Mouse (Mus musculus) liver, embryonic 14.5 days (tissue): ENCODE results near the gene Gm16181. TPM values are rescaled to one million over a fixed set of nuclear protein-coding genes. Genes with fewer than 3 reads are reported as not detected.
A peak's percentile ranks its signal among the peaks of the same experiment; 100 is the strongest.

Source experiments
- ATAC-seq: fragments of 200-750 bp; cut with Nextera tagmentation; 2 replicates; pipeline ENCODE4 v1.8.0; 2017; ENCODE audit warnings: moderate number of reproducible peaks, mild to moderate bottlenecking, moderate library complexity; ENCODE audit not compliant: insufficient read depth
- DNase-seq, 3 experiments: peaks; one replicate each; pipeline ENCODE4 v3.0.0-alpha.2; 2012 to 2013; ENCODE audit warnings: low read depth in 3 of 3, low spot score in 3 of 3
- H3K27ac ChIP-seq: fragments of 300-500 bp; sonication (generic); 2 replicates; pipeline ENCODE4 v1.5.1; 2014; ENCODE audit warnings: moderate library complexity, mild to moderate bottlenecking, control low read depth, inconsistent platforms
- H3K27me3 ChIP-seq: fragments of 300-500 bp; sonication (generic); 2 replicates; pipeline ENCODE4 v1.6.1; 2014; ENCODE audit warnings: mild to moderate bottlenecking, low read length, moderate library complexity; ENCODE audit not compliant: control insufficient read depth, insufficient read depth
- H3K36me3 ChIP-seq: fragments of 300-500 bp; sonication (generic); replicated peaks from 2 replicates; pipeline ENCODE4 v1.6.1; 2014; ENCODE audit warnings: low read depth; ENCODE audit not compliant: control insufficient read depth, insufficient read depth
- H3K4me1 ChIP-seq, 2 experiments: fragments of 200-500 bp in 1 of 2; fragments of 300-500 bp in 1 of 2; sonication (generic) in 1 of 2; replicated peaks; 2 replicates each; pipeline ENCODE4 v1.6.1; 2012 to 2014; ENCODE audit warnings: antibody characterized with exemption in 1 of 2, inconsistent platforms in 1 of 2, low read length in 1 of 2; ENCODE audit not compliant: control insufficient read depth in 2 of 2, insufficient read depth in 2 of 2
- H3K4me2 ChIP-seq: fragments of 300-500 bp; sonication (generic); 2 replicates; pipeline ENCODE4 v1.6.1; 2014; ENCODE audit warnings: low read depth, mild to moderate bottlenecking, control low read depth, moderate library complexity
- H3K4me3 ChIP-seq, 2 experiments: fragments of 200-500 bp in 1 of 2; fragments of 300-500 bp in 1 of 2; sonication (generic) in 1 of 2; 2 replicates each; pipeline ENCODE4 v1.5.1; 2012 to 2014; ENCODE audit warnings: low read depth in 2 of 2, low read length in 2 of 2, mild to moderate bottlenecking in 2 of 2, control low read depth in 1 of 2, inconsistent platforms in 1 of 2, moderate library complexity in 1 of 2; ENCODE audit not compliant: insufficient read depth in 1 of 2
- H3K9ac ChIP-seq: fragments of 300-500 bp; sonication (generic); replicated peaks from 2 replicates; pipeline ENCODE4 v1.6.1; 2014; ENCODE audit warnings: mild to moderate bottlenecking, control low read depth, moderate library complexity
- H3K9me3 ChIP-seq: fragments of 300-500 bp; sonication (generic); 2 replicates; pipeline ENCODE4 v1.6.1; 2016; ENCODE audit warnings: low read length, mixed read lengths; ENCODE audit not compliant: control insufficient read depth
- CTCF ChIP-seq: IDR thresholded peaks from 2 replicates; pipeline ENCODE4 v1.5.1; 2016; ENCODE audit warnings: antibody characterized with exemption, low read depth, control low read depth
- EP300 ChIP-seq: IDR thresholded peaks from 2 replicates; pipeline ENCODE4 v1.6.1; 2016; ENCODE audit warnings: antibody characterized with exemption, low read depth
- WGBS: fragments of 180-500 bp; shearing (Covaris S2); extraction: QIAGEN DNeasy Blood & Tissue Kit; methylation state at CpG from one replicate; pipeline ENCODE4 v1.1.7; 2014; ENCODE audit not compliant: insufficient replicate concordance; 5-methylcytosine and 5-hydroxymethylcytosine counted together
- polyA plus RNA-seq, 2 experiments: library from polyadenylated mRNA; depleted of rRNA in 1 of 2; stranded (reverse) in 1 of 2; unstranded in 1 of 2; fragments of >200 nt; fragmentation: Nextera tagmentation in 1 of 2; extraction: Ambion mirVana in 1 of 2; gene quantifications; 2 replicates each; pipeline versions ENCODE4 v1.2.1 to v1.2.3; 2012 to 2014

Gene Gm16181
- polyA plus RNA-seq, 2 experiments: 0.21 TPM; not detected in 1

- Histone ChIP-seq H3K27ac (no peak overlapping the region), H3K4me3 (no peak overlapping the region), H3K4me1 (peaks cover 0 to 4% of the 10 kb centered on the region in 2 experiments; a peak in 1 of 4 replicates), H3K9ac (no peak overlapping the region), H3K9me3 (no peaks in the 10 kb centered on the region), H3K36me3 (no peaks in the 10 kb centered on the region), H3K27me3 (no peaks in the 10 kb centered on the region), H3K4me2 (no peak overlapping the region)
- 60% methylated on average over 6 of the region's 6 CpGs for WGBS
- TF ChIP-seq EP300: no peak
- no peak for TF ChIP-seq CTCF
- ATAC-seq: no peak
- DNase-seq: no peak
Observed at GRCm38 (mm10) chr17:35175382-35175781, 45.3 kb upstream of the Gm16181 start.

- H3K4me2 ChIP-seq: no peak within 1 kb of the TSS
- DNase-seq (no peak), ATAC-seq (no peak)
- H3K9ac ChIP-seq: no peak within 1 kb of the TSS
- H3K27me3 ChIP-seq: no peaks in the 10 kb centered on the region
- no peaks in the 10 kb centered on the region for H3K36me3 ChIP-seq
- no peak within 1 kb of the TSS for H3K27ac ChIP-seq
- no peak for TF ChIP-seq EP300
- no peak for TF ChIP-seq CTCF
- peaks cover 0 to 4% of the 10 kb centered on the region in 2 experiments; a peak in 1 of 4 replicates for H3K4me1 ChIP-seq
- H3K9me3 ChIP-seq: no peaks in the 10 kb centered on the region
- WGBS: 52% methylated on average over 2 of the region's 2 CpGs
- no peak within 1 kb of the TSS for H3K4me3 ChIP-seq
Observed at GRCm38 (mm10) chr17:35175968-35176367, 44.7 kb upstream of the Gm16181 start, which contains the start of gene Aif1. Gene Aif1, minus strand, starts transcription at chr17:35176068.

GRCm38 (mm10) chr17:35178528-35178927 is 42.1 kb upstream of the Gm16181 start:
- WGBS: 6% methylated on average over 5 of the region's 5 CpGs
- no peaks in the 10 kb centered on the region for H3K9me3 ChIP-seq
- H3K27me3 ChIP-seq: no peaks in the 10 kb centered on the region
- peak; percentile 50; the same call in 1 of the 2 replicates for ATAC-seq
- H3K9ac ChIP-seq: no peak overlapping the region
- TF ChIP-seq CTCF (peak; percentile 95), EP300 (no peak)
- no peak overlapping the region for H3K27ac ChIP-seq
- no peaks in the 10 kb centered on the region for H3K36me3 ChIP-seq
- no peak overlapping the region for H3K4me2 ChIP-seq
- H3K4me3 ChIP-seq: no peak overlapping the region
- H3K4me1 ChIP-seq: peaks cover 0 to 4% of the 10 kb centered on the region in 2 experiments; a peak in 1 of 4 replicates
- peak in 1 of 3 experiments; percentile 34 for DNase-seq

- TF ChIP-seq CTCF (no peak), EP300 (no peak)
- DNase-seq: no peak
- H3K4me1 ChIP-seq: peaks cover 0 to 4% of the 10 kb centered on the region in 2 experiments; a peak in 1 of 4 replicates
- H3K36me3 ChIP-seq: no peaks in the 10 kb centered on the region
- no peak for ATAC-seq
- WGBS: 63% methylated on average over 5 of the region's 5 CpGs
- no peak overlapping the region for H3K4me3 ChIP-seq
- no peaks in the 10 kb centered on the region for H3K27me3 ChIP-seq
- H3K4me2 ChIP-seq: no peak overlapping the region
- H3K9me3 ChIP-seq: no peaks in the 10 kb centered on the region
- H3K27ac ChIP-seq: no peak overlapping the region
- no peak overlapping the region for H3K9ac ChIP-seq
Observed at GRCm38 (mm10) chr17:35180093-35180492, 40.5 kb upstream of the Gm16181 start.

- TF ChIP-seq EP300 (no peak), CTCF (no peak)
- Histone ChIP-seq H3K4me3 (peak overlapping the region; percentile 50 to 53), H3K27me3 (no peaks in the 10 kb centered on the region), H3K27ac (no peak overlapping the region), H3K9ac (peak overlapping the region; percentile 38), H3K36me3 (no peaks in the 10 kb centered on the region), H3K4me1 (peaks cover 3 to 9% of the 10 kb centered on the region in 2 experiments; a peak in 3 of 4 replicates), H3K9me3 (no peaks in the 10 kb centered on the region), H3K4me2 (peak overlapping the region; percentile 64)
- peak in 2 of 3 experiments; percentile 45 to 68 for DNase-seq
- WGBS: under 1% methylated on average over 18 of the region's 18 CpGs
- peak; percentile 54; the same call in 1 of the 2 replicates for ATAC-seq
Observed at GRCm38 (mm10) chr17:35185639-35186611, 34.7 kb upstream of the Gm16181 start.
